12 mouse cellular contexts compared by ENCODE assay signal in genomic region chr8:95764133-95764532, GRCm38 (mm10).
"Had no signal": no experiment of that assay in that cellular context is flagged by ENCODE, and none has a peak within 500 bp of the region (broad histone marks: within the 10 kb centered on the region; RNA-seq: fewer than 3 reads in every experiment).

No protein-coding gene starts in this region.

- H3K27ac ChIP-seq: liver, embryonic 13.5 days; midbrain, embryonic 12.5 days had no signal

- H3K27me3 ChIP-seq: liver, embryonic 13.5 days; midbrain, embryonic 12.5 days had no signal

- H3K4me1 ChIP-seq: midbrain, embryonic 12.5 days had no signal

- H3K9me3 ChIP-seq: liver, embryonic 13.5 days; midbrain, embryonic 12.5 days had no signal

- DNase-seq: kidney, adult 2 months; kidney, postnatal 10 days; kidney, postnatal 36 days; liver, embryonic 13.5 days; lung, adult 2 months; lung, postnatal 14 days; lung, postnatal 4 days; thymus, adult 2 months; thymus, postnatal 25 days had no signal

- H3K9ac ChIP-seq: liver, embryonic 13.5 days; midbrain, embryonic 12.5 days had no signal

- H3K4me2 ChIP-seq: liver, embryonic 13.5 days; midbrain, embryonic 12.5 days had no signal

- H3K4me3 ChIP-seq: liver, embryonic 13.5 days; midbrain, embryonic 12.5 days had no signal

- ATAC-seq: intestine, postnatal 0 days; midbrain, embryonic 16.5 days had no signal
